Mouse (Mus musculus) CH12.LX (cell line): ENCODE measurements around the gene Hoxb13. TPM values are rescaled to one million over a fixed set of nuclear protein-coding genes. Genes with fewer than 3 reads are reported as not detected.

Experiments used
- DNase-seq: peaks from one replicate; pipeline ENCODE4 v3.0.0-alpha.2; 2013; ENCODE audit errors: extremely low read depth
- H3K27ac ChIP-seq: 2 replicates; pipeline ENCODE4 v1.5.1; 2012; ENCODE audit warnings: low read depth, mild to moderate bottlenecking, control low read depth, moderate library complexity; ENCODE audit not compliant: insufficient read depth
- H3K27me3 ChIP-seq: replicated peaks from 2 replicates; pipeline ENCODE3; 2012; ENCODE audit warnings: inconsistent platforms
- H3K36me3 ChIP-seq, 2 experiments: replicated peaks in 1 of 2; 2 replicates each; pipeline versions ENCODE3 to v1.6.1; 2012; ENCODE audit warnings: inconsistent platforms in 1 of 2, low read length in 1 of 2, mild to moderate bottlenecking in 1 of 2, mixed read lengths in 1 of 2, moderate library complexity in 1 of 2; ENCODE audit not compliant: control insufficient read depth in 1 of 2, insufficient read depth in 1 of 2
- H3K4me1 ChIP-seq, 2 experiments: 2 replicates each; pipeline ENCODE4 v1.6.1; 2012; ENCODE audit warnings: inconsistent platforms in 1 of 2, moderate library complexity in 1 of 2; ENCODE audit not compliant: insufficient read depth in 2 of 2, control insufficient read depth in 1 of 2
- H3K4me2 ChIP-seq: 2 replicates; pipeline ENCODE4 v1.6.1; 2012; ENCODE audit warnings: low read depth, mild to moderate bottlenecking, control low read depth; ENCODE audit not compliant: poor library complexity, insufficient read depth, severe bottlenecking
- H3K4me3 ChIP-seq, 3 experiments: fragments of 150-350 bp in 1 of 3; sonication (generic) in 1 of 3; replicated peaks in 1 of 3; 2 replicates each; pipeline versions ENCODE3 to v1.5.1; 2011 to 2012; ENCODE audit warnings: low read depth in 2 of 3, low read length in 2 of 3, mild to moderate bottlenecking in 2 of 3, moderate library complexity in 2 of 3, control low read depth in 1 of 3, improper control_type of control experiment in 1 of 3, inconsistent platforms in 1 of 3, mixed read lengths in 1 of 3; ENCODE audit not compliant: poor library complexity in 1 of 3
- H3K79me2 ChIP-seq: replicated peaks from 2 replicates; pipeline ENCODE4 v1.6.1; 2012; ENCODE audit warnings: mild to moderate bottlenecking, moderate library complexity; ENCODE audit not compliant: control insufficient read depth, poor library complexity, insufficient read depth, severe bottlenecking; ENCODE audit errors: extremely low read depth
- H3K9ac ChIP-seq: 2 replicates; pipeline ENCODE4 v1.6.1; 2012; ENCODE audit warnings: low read depth, mild to moderate bottlenecking, control low read depth, moderate library complexity; ENCODE audit not compliant: insufficient read depth
- H3K9me3 ChIP-seq: replicated peaks from 2 replicates; pipeline ENCODE3; 2012; ENCODE audit warnings: low read length, inconsistent platforms, mixed read lengths
- CHD1 ChIP-seq: IDR thresholded peaks from 2 replicates; pipeline ENCODE4 v1.6.1; 2012; ENCODE audit warnings: low read depth, low read length, improper control_type of control experiment, inconsistent platforms
- E2F4 ChIP-seq: IDR thresholded peaks from 2 replicates; pipeline ENCODE4 v1.6.1; 2011; ENCODE audit warnings: low read depth, low read length, improper control_type of control experiment; ENCODE audit not compliant: insufficient replicate concordance
- ELF1 ChIP-seq: IDR thresholded peaks from 2 replicates; pipeline ENCODE4 v1.6.1; 2014; ENCODE audit warnings: low read depth, mild to moderate bottlenecking, inconsistent platforms, low read length, improper control_type of control experiment
- GABPA ChIP-seq: IDR thresholded peaks from 2 replicates; pipeline ENCODE4 v1.6.1; 2012; ENCODE audit warnings: low read depth, low read length, improper control_type of control experiment, inconsistent platforms; ENCODE audit not compliant: insufficient replicate concordance
- JUN ChIP-seq: IDR thresholded peaks from 2 replicates; pipeline ENCODE4 v1.6.1; 2011; ENCODE audit warnings: low read depth, mild to moderate bottlenecking, low read length, improper control_type of control experiment, moderate library complexity; ENCODE audit not compliant: insufficient read depth
- MAX ChIP-seq: IDR thresholded peaks from 2 replicates; pipeline ENCODE4 v1.6.1; 2011; ENCODE audit warnings: low read length, improper control_type of control experiment
- MEF2A ChIP-seq: IDR thresholded peaks from 2 replicates; pipeline ENCODE4 v1.6.1; 2014; ENCODE audit warnings: low read depth, mild to moderate bottlenecking, inconsistent platforms, low read length, improper control_type of control experiment, borderline replicate concordance
- NELFE ChIP-seq: IDR thresholded peaks from 2 replicates; pipeline ENCODE4 v1.6.1; 2011; ENCODE audit warnings: low read depth, low read length, improper control_type of control experiment
- SIN3A ChIP-seq: IDR thresholded peaks from 2 replicates; pipeline ENCODE4 v1.6.1; 2012; ENCODE audit warnings: low read length, improper control_type of control experiment, inconsistent platforms
- TCF12 ChIP-seq: IDR thresholded peaks from 2 replicates; pipeline ENCODE4 v1.6.1; 2014; ENCODE audit warnings: low read depth, mild to moderate bottlenecking, inconsistent platforms, low read length, improper control_type of control experiment
- ZC3H11A ChIP-seq: IDR thresholded peaks from 2 replicates; pipeline ENCODE4 v1.6.1; 2012; ENCODE audit warnings: low read depth, mild to moderate bottlenecking, inconsistent platforms, low read length, improper control_type of control experiment
- ZKSCAN1 ChIP-seq: IDR thresholded peaks from 2 replicates; pipeline ENCODE4 v1.6.1; 2012; ENCODE audit warnings: low read depth, inconsistent platforms, low read length, improper control_type of control experiment, borderline replicate concordance
- ZMIZ1 ChIP-seq: IDR thresholded peaks from 2 replicates; pipeline ENCODE4 v1.6.1; 2012; ENCODE audit warnings: low read depth, mild to moderate bottlenecking, inconsistent platforms, low read length, improper control_type of control experiment
- ZNF384 ChIP-seq: IDR thresholded peaks from 2 replicates; pipeline ENCODE4 v1.6.1; 2012; ENCODE audit warnings: low read depth, low read length, improper control_type of control experiment, inconsistent platforms
- dilution Hi-C: fragments of 300-500 bp; cut with MboI; formaldehyde crosslinking; loops from 2 replicates; pipeline ENCODE4 v1.14.3; 2020; ENCODE audit warnings: low sequenced_read_pairs; ENCODE audit not compliant: extremely low pct_unique_long_range_greater_than_20kb, extremely low pct_ligation_motif_present
- in situ Hi-C: fragments of 300-500 bp; cut with MboI; formaldehyde crosslinking; loops from 3 replicates; pipeline ENCODE4 v1.14.3; 2019; ENCODE audit warnings: low sequenced_read_pairs, low pct_ligation_motif_present, low pct_unique_long_range_greater_than_20kb, mixed read lengths
- polyA plus RNA-seq: library from polyadenylated mRNA; unstranded; fragments of >175 nt; gene quantifications from 2 replicates; pipeline ENCODE4 v1.2.1, GENCODE M21; 2012; ENCODE audit warnings: low read depth; ENCODE audit not compliant: insufficient read length
- total RNA-seq, 2 experiments: library from RNA; depleted of rRNA; stranded (reverse); fragments of 300-350 nt in 1 of 2; fragments of >200 nt in 1 of 2; gene quantifications; 2 replicates each; pipeline ENCODE4 v1.2.3; 2012 to 2014

Gene Hoxb13
- total and polyA plus RNA-seq, 3 experiments: 0.08 TPM; not detected in 2

GRCm38 (mm10) chr11:96178911-96179503 lies 15.1 kb upstream of the Hoxb13 start:
- Histone ChIP-seq H3K9ac (no peak overlapping the region), H3K79me2 (no peaks in the 10 kb centered on the region), H3K27ac (no peak overlapping the region), H3K4me3 (no peak overlapping the region), H3K9me3 (peaks cover 4% of the 10 kb centered on the region), H3K36me3 (no peaks in the 10 kb centered on the region), H3K4me1 (no peaks in the 10 kb centered on the region; a peak in 1 of 4 replicates), H3K4me2 (no peak overlapping the region), H3K27me3 (peaks cover 76% of the 10 kb centered on the region)
- no peak for TF ChIP-seq NELFE
- dilution Hi-C loops (no loop called here), in situ Hi-C loops (no loop called here)
- no peak for DNase-seq

- dilution Hi-C loops: no loop called here
- no peak for DNase-seq
- Histone ChIP-seq H3K4me1 (peaks cover 0 to 4% of the 10 kb centered on the region in 2 experiments; a peak in 2 of 4 replicates), H3K9ac (no peak overlapping the region), H3K36me3 (no peaks in the 10 kb centered on the region), H3K9me3 (peaks cover 4% of the 10 kb centered on the region), H3K4me3 (no peak overlapping the region), H3K27ac (no peak overlapping the region), H3K79me2 (no peaks in the 10 kb centered on the region), H3K27me3 (peaks cover 69% of the 10 kb centered on the region), H3K4me2 (no peak overlapping the region)
- in situ Hi-C loops: no loop called here
- TF ChIP-seq ZNF384 (no peak), TCF12 (no peak), CHD1 (no peak), ELF1 (no peak), MEF2A (no peak), E2F4 (no peak), MAX (no peak), NELFE (no peak), GABPA (no peak), SIN3A (no peak), ZC3H11A (no peak), ZMIZ1 (no peak), JUN (no peak)
These were observed 13.1 kb upstream of the Hoxb13 start for GRCm38 (mm10) chr11:96181061-96181460.

GRCm38 (mm10) chr11:96184233-96184632 lies 9.9 kb upstream of the Hoxb13 start:
- H3K4me3 ChIP-seq: no peak overlapping the region
- H3K4me1 ChIP-seq: peaks cover 0 to 8% of the 10 kb centered on the region in 2 experiments; a peak in 1 of 4 replicates
- no peak overlapping the region for H3K9ac ChIP-seq
- DNase-seq: no peak
- no peaks in the 10 kb centered on the region for H3K79me2 ChIP-seq
- TF ChIP-seq ZC3H11A (no peak), ZNF384 (peak; percentile 51; the same call in 1 of the 2 replicates), ZKSCAN1 (no peak)
- H3K36me3 ChIP-seq: no peaks in the 10 kb centered on the region
- H3K27ac ChIP-seq: no peak overlapping the region
- no peak overlapping the region for H3K4me2 ChIP-seq
- in situ Hi-C loops (no loop called here), dilution Hi-C loops (no loop called here)
- H3K27me3 ChIP-seq: peaks cover 46% of the 10 kb centered on the region
- H3K9me3 ChIP-seq: peaks cover 4% of the 10 kb centered on the region
